ENCODE assay signal across 27 mouse cellular contexts in genomic region chr1:66902566-66902965, GRCm38 (mm10). TPM values are rescaled to one million over a fixed set of nuclear protein-coding genes. Genes with fewer than 3 reads are reported as not detected.
"Had no signal": no experiment of that assay in that cellular context is flagged by ENCODE, and none has a peak within 500 bp of the region (broad histone marks: within the 10 kb centered on the region; RNA-seq: fewer than 3 reads in every experiment).

No protein-coding gene starts in this region.

- ATAC-seq: hindbrain, embryonic 16.5 days; inflammation-experienced regulatory T-cells, adult 6 months had no signal

- H3K4me1 ChIP-seq: heart, embryonic 10.5 days; hindbrain, embryonic 12.5 days had no signal

- H3K27ac ChIP-seq: heart, adult 2 months; heart, embryonic 10.5 days; hindbrain, embryonic 10.5 days; hindbrain, embryonic 12.5 days; hindbrain, embryonic 14.5 days; kidney, embryonic 15.5 days; kidney, postnatal 0 days; limb, embryonic 13.5 days; limb, embryonic 15.5 days; liver, embryonic 14.5 days had no signal

- H3K9me3 ChIP-seq: heart, embryonic 10.5 days; heart, embryonic 12.5 days; hindbrain, embryonic 10.5 days; hindbrain, embryonic 12.5 days; kidney, embryonic 15.5 days; limb, embryonic 13.5 days; limb, embryonic 15.5 days had no signal

- H3K4me3 ChIP-seq: heart, adult 2 months; heart, embryonic 10.5 days; heart, embryonic 12.5 days; hindbrain, embryonic 10.5 days; hindbrain, embryonic 12.5 days; kidney, embryonic 15.5 days; limb, embryonic 13.5 days; limb, embryonic 15.5 days had no signal

- DNase-seq: gastrocnemius, postnatal 14 days; gastrocnemius, postnatal 36 days; heart, adult 11 months; heart, adult 2 months; heart, postnatal 10 days; heart, postnatal 4 days; kidney, adult 11 months; kidney, adult 2 months; kidney, adult 9 months; kidney, postnatal 14 days; kidney, postnatal 36 days; layer of hippocampus, adult 9-11 months; layer of hippocampus, postnatal 36 days; left cerebral cortex, postnatal 4 days had no signal

- H3K36me3 ChIP-seq: heart, embryonic 10.5 days; heart, embryonic 12.5 days; hindbrain, embryonic 10.5 days; hindbrain, embryonic 12.5 days; kidney, embryonic 15.5 days; limb, embryonic 13.5 days; limb, embryonic 15.5 days had no signal

- H3K27me3 ChIP-seq: heart, embryonic 12.5 days; hindbrain, embryonic 12.5 days; kidney, embryonic 15.5 days; limb, embryonic 13.5 days; limb, embryonic 15.5 days had no signal

- H3K9ac ChIP-seq: heart, embryonic 12.5 days; hindbrain, embryonic 12.5 days; hindbrain, embryonic 14.5 days; kidney, embryonic 15.5 days; limb, embryonic 13.5 days; limb, embryonic 15.5 days; liver, embryonic 14.5 days had no signal

- H3K4me2 ChIP-seq: heart, embryonic 12.5 days; hindbrain, embryonic 12.5 days; hindbrain, embryonic 14.5 days; kidney, embryonic 15.5 days; limb, embryonic 13.5 days; limb, embryonic 15.5 days; liver, embryonic 11.5 days had no signal

RNA-seq across cellular contexts. Expression of gene Myl1, which starts 42.6 kb away (rescaled TPM):
- polyA plus RNA-seq: inflammation-experienced regulatory T-cells, adult 6 months had no signal
